Mouse (Mus musculus) cerebellum, adult 2 months (tissue): ENCODE results near the gene Cerk. TPM values are rescaled to one million over a fixed set of nuclear protein-coding genes. Genes with fewer than 3 reads are reported as not detected.

Experiments
- DNase-seq, 2 experiments: peaks; one replicate each; pipeline ENCODE4 v3.0.0; 2021
- H3K27ac ChIP-seq: fragments of 200-500 bp; 2 replicates; pipeline ENCODE4 v1.5.1; 2012; ENCODE audit warnings: low read length, control low read depth, inconsistent platforms; ENCODE audit not compliant: insufficient read depth
- H3K27me3 ChIP-seq: fragments of 200-500 bp; 2 replicates; pipeline ENCODE4 v1.6.1; 2012; ENCODE audit warnings: inconsistent platforms, mild to moderate bottlenecking, low read length, moderate library complexity; ENCODE audit not compliant: control insufficient read depth, insufficient read depth
- H3K4me1 ChIP-seq: fragments of 200-500 bp; 2 replicates; pipeline ENCODE4 v1.6.1; 2011; ENCODE audit warnings: low read length; ENCODE audit not compliant: control insufficient read depth, insufficient read depth
- H3K4me3 ChIP-seq: fragments of 200-500 bp; replicated peaks from 2 replicates; pipeline ENCODE3; 2011; ENCODE audit warnings: mild to moderate bottlenecking, low read depth, low read length, control low read depth; ENCODE audit not compliant: insufficient read depth
- CTCF ChIP-seq: fragments of 200-500 bp; IDR thresholded peaks from 2 replicates; pipeline ENCODE4 v1.5.1; 2011; ENCODE audit warnings: low read depth, mild to moderate bottlenecking, control low read depth, low read length, moderate library complexity, borderline replicate concordance; ENCODE audit not compliant: insufficient read depth
- POLR2A ChIP-seq: fragments of 200-500 bp; IDR thresholded peaks from 2 replicates; pipeline ENCODE4 v1.6.1; 2011; ENCODE audit warnings: low read length, control low read depth, borderline replicate concordance; ENCODE audit not compliant: insufficient read depth
- WGBS: fragments of 180-500 bp; shearing (Covaris S2); methylation state at CpG from one replicate; pipeline ENCODE4 v1.1.7; 2018; 5-methylcytosine and 5-hydroxymethylcytosine counted together
- polyA plus RNA-seq: library from polyadenylated mRNA; depleted of rRNA; stranded (reverse); fragments of >200 nt; gene quantifications from 2 replicates; pipeline ENCODE4 v1.2.3, GENCODE M21; 2012

The Cerk gene
- polyA plus RNA-seq, 1 experiment, result 152 TPM

- no peak overlapping the region for H3K4me3 ChIP-seq
- no peaks in the 10 kb centered on the region for H3K27me3 ChIP-seq
- H3K4me1 ChIP-seq, result peaks cover 17% of the 10 kb centered on the region
- H3K27ac ChIP-seq, result no peak overlapping the region
- 51% methylated on average over 7 of the region's 7 CpGs for WGBS
- TF ChIP-seq CTCF, result no peak
- TF ChIP-seq POLR2A, result no peak
- DNase-seq, result no peak
Measured at GRCm38 (mm10) chr15:86145046-86145445, 40.9 kb downstream of the Cerk start.

- no peak overlapping the region for H3K4me3 ChIP-seq
- TF ChIP-seq CTCF, result no peak
- TF ChIP-seq POLR2A, result no peak
- H3K4me1 ChIP-seq, result peaks cover 17% of the 10 kb centered on the region
- no peak for DNase-seq
- WGBS, result 12% methylated on average over 7 of the region's 7 CpGs
- H3K27ac ChIP-seq, result no peak overlapping the region
- H3K27me3 ChIP-seq, result no peaks in the 10 kb centered on the region
Measured at GRCm38 (mm10) chr15:86144577-86144976, 41.4 kb downstream of the Cerk start.

- DNase-seq, result peak; percentile 62 to 73
- 30% methylated on average over 10 of the region's 10 CpGs for WGBS
- no peaks in the 10 kb centered on the region for H3K27me3 ChIP-seq
- H3K27ac ChIP-seq, result no peak overlapping the region
- TF ChIP-seq POLR2A, result no peak
- TF ChIP-seq CTCF, result peak; percentile 78
- peaks cover 9% of the 10 kb centered on the region for H3K4me1 ChIP-seq
- no peak overlapping the region for H3K4me3 ChIP-seq
Measured at GRCm38 (mm10) chr15:86140323-86140722, 45.6 kb downstream of the Cerk start.

DNA sequence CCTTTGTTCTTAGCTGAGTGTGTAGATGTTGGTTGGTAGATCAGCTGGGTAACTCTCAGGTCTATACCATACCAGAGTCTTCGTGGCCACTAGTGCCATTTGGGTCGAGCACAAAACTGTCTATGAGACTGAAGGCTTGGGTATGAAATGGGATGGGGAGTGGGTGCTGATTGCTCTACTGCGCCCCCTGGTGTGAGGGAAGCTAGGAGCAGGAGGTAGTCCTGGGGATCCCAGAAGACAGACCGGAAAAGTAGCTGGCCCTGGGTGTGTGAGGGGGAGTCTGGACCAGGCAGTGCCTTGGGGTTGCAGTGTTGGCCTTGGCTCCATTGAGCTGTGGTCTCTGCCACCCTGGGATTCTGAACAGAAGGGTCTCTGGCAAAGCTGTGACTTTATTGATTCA, 48.3 kb downstream of the Cerk start:
- Histone ChIP-seq H3K27me3 (no peaks in the 10 kb centered on the region), H3K27ac (no peak overlapping the region), H3K4me3 (no peak overlapping the region), H3K4me1 (peaks cover 13% of the 10 kb centered on the region)
- no peak for DNase-seq
- peak; percentile 47; the same call in 1 of the 2 replicates for TF ChIP-seq CTCF
- TF ChIP-seq POLR2A, result no peak
- 57% methylated on average over 4 of the region's 4 CpGs for WGBS

DNA sequence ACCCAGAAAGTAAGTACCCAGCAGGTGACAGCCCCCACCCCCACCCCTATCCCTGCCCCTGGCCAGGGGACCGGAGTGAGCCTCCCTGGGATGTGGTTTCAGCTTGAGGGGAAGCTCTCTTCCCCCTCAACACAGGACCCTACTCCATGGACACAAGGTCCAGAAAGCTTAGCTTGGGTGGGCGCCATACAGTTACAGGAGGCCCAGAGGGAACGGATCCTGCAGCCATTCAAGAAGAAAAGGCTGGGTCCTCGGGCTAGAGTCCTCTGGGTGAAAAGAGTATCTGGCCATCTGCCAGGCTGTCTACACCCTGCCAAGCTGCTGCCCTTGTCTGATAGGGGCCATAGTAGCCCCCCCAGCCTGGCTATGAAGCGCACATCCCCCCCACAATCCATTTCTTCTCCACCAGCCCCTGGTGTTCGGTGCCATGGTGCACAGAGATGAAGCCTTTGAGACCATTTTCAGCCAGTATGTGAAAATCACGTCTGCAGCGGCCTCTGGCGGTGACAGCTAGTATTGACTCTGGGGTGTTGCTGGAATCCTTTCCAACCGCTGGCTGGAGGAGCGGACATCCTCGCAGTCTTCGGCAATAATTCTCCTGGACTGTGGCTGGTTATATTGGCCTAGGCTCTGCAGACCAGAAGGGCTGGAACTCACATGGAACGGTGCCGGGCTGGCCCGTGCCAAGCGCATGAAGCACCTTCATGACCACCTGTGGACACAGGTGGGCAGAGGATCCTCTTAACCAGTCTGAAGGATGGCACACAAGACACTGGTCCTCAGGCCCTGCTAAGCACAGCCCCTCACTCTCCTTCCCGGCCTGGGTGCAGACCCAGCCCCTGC, 50.8 kb downstream of the Cerk start:
- TF ChIP-seq CTCF, result peak; percentile 91
- no peak for TF ChIP-seq POLR2A
- 24% methylated on average over 18 of the region's 18 CpGs for WGBS
- Histone ChIP-seq H3K4me3 (no peak overlapping the region), H3K27me3 (no peaks in the 10 kb centered on the region), H3K27ac (no peak overlapping the region), H3K4me1 (peaks cover 13% of the 10 kb centered on the region)
- DNase-seq, result peak; percentile 78 to 90

DNA sequence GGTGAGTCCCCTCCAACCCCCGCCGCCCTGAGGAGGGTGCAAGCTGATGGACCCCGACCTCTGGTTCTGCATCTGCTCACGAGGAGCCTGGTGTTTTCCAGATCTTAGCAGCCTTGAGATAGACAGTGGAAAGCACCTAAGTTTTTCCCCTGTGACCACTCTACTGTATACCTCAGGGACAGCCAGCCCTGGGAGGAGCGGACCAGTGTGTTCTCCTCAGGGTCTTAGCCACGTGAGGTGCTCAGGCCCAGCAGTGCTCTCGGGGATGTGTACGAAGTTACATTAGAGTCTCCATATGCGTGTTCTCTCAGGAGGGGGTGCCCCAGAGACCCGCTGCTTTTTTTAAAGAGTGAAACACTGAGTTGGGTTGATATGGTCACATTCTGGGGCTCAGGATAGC, 55.3 kb downstream of the Cerk start:
- DNase-seq, result no peak
- Histone ChIP-seq H3K4me1 (peaks cover 13% of the 10 kb centered on the region), H3K4me3 (no peak overlapping the region), H3K27me3 (no peaks in the 10 kb centered on the region), H3K27ac (no peak overlapping the region)
- TF ChIP-seq CTCF (no peak), POLR2A (no peak)
- WGBS, result 92% methylated on average over 10 of the region's 10 CpGs

DNA sequence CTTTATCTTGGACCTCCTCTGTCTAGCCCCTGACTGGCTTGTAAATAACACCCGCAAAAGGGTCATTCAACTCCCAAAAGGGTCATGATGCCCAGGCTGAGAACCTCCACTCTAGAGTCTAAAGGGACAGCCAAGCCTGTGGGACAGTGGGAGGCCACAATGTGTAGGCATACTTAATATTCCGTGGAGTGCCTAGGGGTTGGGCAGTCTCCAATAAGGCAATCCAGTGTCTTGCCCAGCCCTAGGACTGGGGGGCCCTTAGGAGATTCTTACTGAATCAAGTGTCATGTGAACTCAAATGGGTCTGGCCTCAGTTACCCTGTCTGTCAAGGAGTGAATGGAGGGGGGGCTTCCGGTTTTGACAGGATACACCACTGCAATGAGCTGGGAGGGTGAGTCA, 56.9 kb downstream of the Cerk start:
- no peak overlapping the region for H3K27ac ChIP-seq
- 66% methylated on average over 3 of the region's 3 CpGs for WGBS
- H3K27me3 ChIP-seq, result no peaks in the 10 kb centered on the region
- no peak for DNase-seq
- no peak overlapping the region for H3K4me3 ChIP-seq
- TF ChIP-seq CTCF (no peak), POLR2A (no peak)
- H3K4me1 ChIP-seq, result peaks cover 12% of the 10 kb centered on the region

- Histone ChIP-seq H3K27ac (no peak overlapping the region), H3K27me3 (no peaks in the 10 kb centered on the region), H3K4me1 (peaks cover 32% of the 10 kb centered on the region), H3K4me3 (no peak overlapping the region)
- TF ChIP-seq POLR2A (no peak), CTCF (peak; percentile 70)
- WGBS, result 4% methylated on average over 1 of the region's 1 CpGs
- DNase-seq, result peak; percentile 78 to 86
Measured at GRCm38 (mm10) chr15:86124359-86124758, 61.6 kb downstream of the Cerk start.
